Mouse (Mus musculus): ENCODE results near the gene Cgn.
"Not testable (repeated sequence)": the region's sequence is repeated elsewhere in the genome, so short reads cannot be mapped to it uniquely, and the experiment has no call there.

The Cgn gene

GRCm38 (mm10) chr3:94792258-94792657 is 6.0 kb upstream of the Cgn start:
- no peak for DNase-seq (ENCODE audit: extremely low read depth, low read depth, low spot score)

- no peak for DNase-seq (ENCODE audit: extremely low read depth, low read depth, low spot score)
Observed at GRCm38 (mm10) chr3:94789516-94789915, 3.2 kb upstream of the Cgn start.

GRCm38 (mm10) chr3:94789071-94789470 is 2.8 kb upstream of the Cgn start:
- DNase-seq (ENCODE audit: extremely low read depth, low read depth, low spot score) = no peak

- DNase-seq (ENCODE audit: extremely low read depth, low read depth, low spot score) = no peak
Observed at GRCm38 (mm10) chr3:94787122-94787780, 959 bp upstream of the Cgn start.

GRCm38 (mm10) chr3:94785958-94786357 is 334 bp downstream of the Cgn start:
- no peak for DNase-seq (ENCODE audit: extremely low read depth, low read depth, low spot score)

- DNase-seq (ENCODE audit: extremely low read depth, low read depth, low spot score) = no peak
Observed at GRCm38 (mm10) chr3:94784171-94784701, 2.1 kb downstream of the Cgn start.

GRCm38 (mm10) chr3:94783462-94783931 is 2.8 kb downstream of the Cgn start:
- no peak for DNase-seq (ENCODE audit: extremely low read depth, low read depth, low spot score)

GRCm38 (mm10) chr3:94782936-94783335 is 3.4 kb downstream of the Cgn start:
- no peak for DNase-seq (ENCODE audit: extremely low read depth, low read depth, low spot score)

GRCm38 (mm10) chr3:94781356-94781755 is 4.9 kb downstream of the Cgn start:
- DNase-seq (ENCODE audit: extremely low read depth, low read depth, low spot score) = no peak

GRCm38 (mm10) chr3:94775886-94776285 is 10.4 kb downstream of the Cgn start:
- no peak for DNase-seq (ENCODE audit: extremely low read depth, low read depth, low spot score)

- no peak for DNase-seq (ENCODE audit: extremely low read depth, low read depth, low spot score)
Observed at GRCm38 (mm10) chr3:94774039-94774438, 12.3 kb downstream of the Cgn start.

GRCm38 (mm10) chr3:94765456-94765855 is 20.8 kb downstream of the Cgn start:
- not testable (repeated sequence) for DNase-seq (ENCODE audit: extremely low read depth, low read depth, low spot score)

- not testable (repeated sequence) for DNase-seq (ENCODE audit: extremely low read depth, low read depth, low spot score)
Observed at GRCm38 (mm10) chr3:94764545-94765292, 21.6 kb downstream of the Cgn start.

GRCm38 (mm10) chr3:94758427-94758826 is 27.9 kb downstream of the Cgn start:
- not testable (repeated sequence) for DNase-seq (ENCODE audit: extremely low read depth, low read depth, low spot score)

GRCm38 (mm10) chr3:94758056-94758409 is 28.3 kb downstream of the Cgn start:
- not testable (repeated sequence) for DNase-seq (ENCODE audit: extremely low read depth, low read depth, low spot score)

- not testable (repeated sequence) for DNase-seq (ENCODE audit: extremely low read depth, low read depth, low spot score)
Observed at GRCm38 (mm10) chr3:94757251-94758055, 28.8 kb downstream of the Cgn start.

- no peak for DNase-seq (ENCODE audit: extremely low read depth, low read depth, low spot score)
Observed at GRCm38 (mm10) chr3:94745691-94746090, 40.6 kb downstream of the Cgn start.

- not testable (repeated sequence) for DNase-seq (ENCODE audit: extremely low read depth, low read depth, low spot score)
Observed at GRCm38 (mm10) chr3:94723637-94724036, 62.7 kb downstream of the Cgn start.

GRCm38 (mm10) chr3:94718253-94718652 is 68.0 kb downstream of the Cgn start:
- not testable (repeated sequence) for DNase-seq (ENCODE audit: extremely low read depth, low read depth, low spot score)

GRCm38 (mm10) chr3:94713424-94713823 is 72.9 kb downstream of the Cgn start:
- DNase-seq (ENCODE audit: extremely low read depth, low read depth, low spot score) = not testable (repeated sequence)

GRCm38 (mm10) chr3:94710591-94710990 is 75.7 kb downstream of the Cgn start:
- DNase-seq (ENCODE audit: extremely low read depth, low read depth, low spot score) = not testable (repeated sequence)

Data from fat pad, adult 2 months (tissue).